11 mouse cellular contexts compared by ENCODE assay signal in genomic region chr3:37672266-37673040, GRCm38 (mm10). TPM values are rescaled to one million over a fixed set of nuclear protein-coding genes. Genes with fewer than 3 reads are reported as not detected.
DNase-seq lines count a peak whose midpoint lies in the region; ATAC-seq lines count a peak whose summit lies in the region.
"Had no signal": no experiment of that assay in that cellular context is flagged by ENCODE, and none has a peak within 500 bp of the region (broad histone marks: within the 10 kb centered on the region; RNA-seq: fewer than 3 reads in every experiment).

No protein-coding gene starts in this region.

- H3K36me3 ChIP-seq in midbrain, embryonic 11.5 days (ENCODE audit: control insufficient read depth, insufficient read depth, low read length): no peaks in the 10 kb centered on the region; the same call in 1 of the 2 replicates
- no peaks in the 10 kb centered on the region for H3K36me3 ChIP-seq in midbrain, embryonic 15.5 days (replicated peaks)

- no peak overlapping the region for H3K4me3 ChIP-seq in midbrain, embryonic 11.5 days (ENCODE audit: low read depth, low read length)
- H3K4me3 ChIP-seq in midbrain, embryonic 15.5 days: no peak overlapping the region

- peaks cover 10% of the 10 kb centered on the region; the same call in 1 of the 2 replicates for H3K9me3 ChIP-seq in midbrain, embryonic 11.5 days (ENCODE audit: control insufficient read depth, low read length)
- peaks cover 17% of the 10 kb centered on the region; the same call in 1 of the 2 replicates for H3K9me3 ChIP-seq in midbrain, embryonic 15.5 days

- peak; percentile 79 for ATAC-seq in midbrain, embryonic 11.5 days (ENCODE audit: low FRiP score)
- no peak for ATAC-seq in midbrain, embryonic 15.5 days (replicated peaks)
- peak; percentile 60 for ATAC-seq in inflammation-experienced regulatory T-cells, adult 6 months

- H3K4me2 ChIP-seq in midbrain, embryonic 11.5 days: peak overlapping the region; percentile 4; the same call in 1 of the 2 replicates
- no peak overlapping the region for H3K4me2 ChIP-seq in midbrain, embryonic 15.5 days

- 0 out of 2 replicates have a peak overlapping the region, but pooled peaks have one; percentile 16 for H3K27ac ChIP-seq in midbrain, embryonic 11.5 days (ENCODE audit: low read depth, low read length)
- no peak overlapping the region for H3K27ac ChIP-seq in midbrain, embryonic 15.5 days

- H3K27me3 ChIP-seq in midbrain, embryonic 11.5 days (ENCODE audit: control insufficient read depth, insufficient read depth, low read length): peaks cover 64% of the 10 kb centered on the region
- H3K27me3 ChIP-seq in midbrain, embryonic 15.5 days (replicated peaks): peaks cover 25% of the 10 kb centered on the region; the same call in 1 of the 2 replicates

- WGBS in midbrain, embryonic 11.5 days: 7% methylated on average over 15 of the region's 15 CpGs
- WGBS in midbrain, embryonic 15.5 days: 3% methylated on average over 15 of the region's 15 CpGs

- DNase-seq in adrenal gland, postnatal 10 days: peak; percentile 9
- DNase-seq in adrenal gland, adult (ENCODE audit: inconsistent age in 2 of 2, low spot score in 1 of 2): no peak
- DNase-seq in midbrain, embryonic 11.5 days (ENCODE audit: low spot score, missing footprints): peak; percentile 95
- no peak for DNase-seq in cerebellum, adult 8-10 months
- no peak for DNase-seq in gastrocnemius, postnatal 10 days
- no peak for DNase-seq in cerebellum, postnatal 4 days (ENCODE audit: low spot score in 2 of 2)
- DNase-seq: heart, postnatal 36 days; left cerebral cortex, postnatal 4 days; thymus, postnatal 4 days had no signal

- peak overlapping the region; percentile 13; the same call in 1 of the 2 replicates for H3K9ac ChIP-seq in midbrain, embryonic 11.5 days (ENCODE audit: low read length)
- H3K9ac ChIP-seq in midbrain, embryonic 15.5 days: no peak overlapping the region

- H3K4me1 ChIP-seq in midbrain, embryonic 11.5 days (ENCODE audit: control insufficient read depth, insufficient read depth, low read length): peaks cover 20% of the 10 kb centered on the region
- H3K4me1 ChIP-seq in midbrain, embryonic 15.5 days: peaks cover 24% of the 10 kb centered on the region

RNA-seq across cellular contexts. Expression of gene Spry1, which starts 32.7 kb away (rescaled TPM):
- 10 to 100 TPM; 25.1 to 30.2 TPM for total RNA-seq in adrenal gland, postnatal 10 days (2021)
- 10.0 and 10.3 TPM in 2 replicates for polyA plus RNA-seq in midbrain, embryonic 11.5 days (2014; fragmentation: Nextera tagmentation; extraction: Ambion mirVana)
- 7.1 and 7.9 TPM in 2 replicates for polyA plus RNA-seq in midbrain, embryonic 15.5 days (2015; fragmentation: Nextera tagmentation; extraction: Ambion mirVana)
- 10 to 100 TPM in 2 of 3 experiments, 1 to 10 TPM in 1; 7.9 to 19.2 (median 16.0) TPM for polyA plus RNA-seq in inflammation-experienced regulatory T-cells, adult 6 months (2017; shearing (Covaris generic))
- total RNA-seq in gastrocnemius, postnatal 10 days (2021): 10 to 100 TPM; 51.7 to 61.1 TPM

RNA-seq across cellular contexts. Expression of gene Gm5148, which starts 51.8 kb away (rescaled TPM):
- total RNA-seq in adrenal gland, postnatal 10 days (2021): 1 to 10 TPM in 1 of 2 experiments, under 1 TPM in 1; 0.39 to 1.1 TPM
- 1.9 and 3.7 TPM in 2 replicates for polyA plus RNA-seq in midbrain, embryonic 11.5 days (2014; fragmentation: Nextera tagmentation; extraction: Ambion mirVana)
- polyA plus RNA-seq in midbrain, embryonic 15.5 days (2015; fragmentation: Nextera tagmentation; extraction: Ambion mirVana): 12.4 and 15.4 TPM in 2 replicates
- polyA plus RNA-seq in inflammation-experienced regulatory T-cells, adult 6 months (2017; shearing (Covaris generic)): 1 to 10 TPM; 1.0 to 2.0 (median 1.6) TPM
- total RNA-seq in gastrocnemius, postnatal 10 days (2021): under 1 TPM in 1 of 2 experiments, not detected in 1; 0.25 TPM

Comparison
In these comparisons a context has a peak if more than half of its experiments do, and no peak if none do; other contexts are left out.
1. DNase-seq: peak in adrenal gland, postnatal 10 days (single experiment) and midbrain, embryonic 11.5 days (single experiment); none in adrenal gland, adult (0 of 2), cerebellum, adult 8-10 months (single experiment), gastrocnemius, postnatal 10 days (single experiment) and cerebellum, postnatal 4 days (0 of 2).